Mouse (Mus musculus): ENCODE measurements around the gene Commd6. TPM values are rescaled to one million over a fixed set of nuclear protein-coding genes. Genes with fewer than 3 reads are reported as not detected.
A peak's percentile ranks its signal among the peaks of the same experiment; 100 is the strongest.

Gene Commd6
- polyA plus RNA-seq, 1 experiment from 2014 or later, result 91.8 TPM

DNA sequence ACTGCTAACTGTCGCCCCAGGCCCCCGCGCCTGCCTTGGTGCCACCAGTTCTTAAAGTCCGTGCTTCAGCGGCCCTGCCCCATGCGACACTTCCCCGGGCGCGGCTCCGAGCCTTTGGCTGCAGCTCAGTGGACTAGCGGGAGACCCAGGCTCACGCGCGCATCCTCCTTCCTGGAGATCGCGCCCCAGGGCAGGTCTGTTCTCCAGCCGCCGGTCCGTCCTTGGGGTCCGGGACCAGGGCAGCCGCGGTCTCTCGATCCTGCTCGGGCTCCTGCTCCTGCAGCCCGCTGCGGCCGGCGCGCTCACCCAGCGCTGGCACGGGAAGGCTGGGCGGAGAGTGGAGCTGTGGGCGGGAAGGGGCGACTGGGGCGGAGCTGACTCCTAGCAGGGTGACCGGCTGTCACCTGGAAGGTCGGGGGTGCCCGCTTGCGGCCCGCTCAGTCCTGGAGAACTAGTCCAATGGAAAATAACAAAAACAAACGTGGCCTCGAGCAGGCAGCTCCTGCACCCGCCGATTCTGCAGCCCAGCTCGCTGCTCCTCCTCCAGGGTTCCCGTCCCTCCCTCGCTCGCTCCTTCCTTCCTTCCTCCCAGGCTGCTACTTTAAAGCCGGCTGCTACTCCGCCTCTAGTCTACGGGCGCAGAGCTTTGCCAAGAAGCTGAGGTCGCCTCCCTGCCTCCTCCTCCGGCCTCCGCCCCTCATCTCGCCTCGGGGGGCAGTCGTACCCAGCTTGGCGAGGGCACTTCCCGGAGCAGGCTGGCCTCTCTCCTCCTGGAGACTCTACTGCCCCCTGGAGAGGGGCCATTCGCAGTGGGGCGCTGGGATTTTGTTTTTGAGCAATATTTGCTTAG, 31.7 kb downstream of the Commd6 start, which contains the start of gene Tbc1d4:
TSS of gene Tbc1d4 (minus strand) at position 673 of the 850 bp plus-strand sequence.
- no peaks in the 10 kb centered on the region for H3K27me3 ChIP-seq (ENCODE audit: control insufficient read depth, insufficient read depth, low read length)
- H3K27ac ChIP-seq (replicated peaks in 1 of 2; ENCODE audit: control insufficient read depth in 1 of 2, insufficient read depth in 1 of 2, low read depth in 2 of 2, low read length in 2 of 2), result peak within 1 kb of the TSS; percentile 94 to 95

GRCm38 (mm10) chr14:101607631-101608518, 32.6 kb downstream of the Commd6 start:
- Histone ChIP-seq H3K9ac (ENCODE audit: low read length) (peak overlapping the region; percentile 93), H3K4me3 (ENCODE audit: control insufficient read depth in 1 of 2, insufficient read depth in 1 of 2, low read depth in 1 of 2, low read length in 2 of 2) (peak overlapping the region; percentile 80 to 95), H3K27me3 (ENCODE audit: control insufficient read depth, insufficient read depth, low read length) (no peaks in the 10 kb centered on the region), H3K4me1 (ENCODE audit: control insufficient read depth in 2 of 2, insufficient read depth in 2 of 2, low read length in 2 of 2) (peaks cover 0 to 8% of the 10 kb centered on the region in 2 experiments; a peak in 1 of 4 replicates), H3K36me3 (ENCODE audit: control insufficient read depth, insufficient read depth, low read length) (no peaks in the 10 kb centered on the region), H3K27ac (replicated peaks in 1 of 2; ENCODE audit: control insufficient read depth in 1 of 2, insufficient read depth in 1 of 2, low read depth in 2 of 2, low read length in 2 of 2) (peak overlapping the region; percentile 94 to 95), H3K4me2 (ENCODE audit: low read length) (peak overlapping the region; percentile 93), H3K9me3 (ENCODE audit: control insufficient read depth, low read length) (no peaks in the 10 kb centered on the region)
- peak; percentile 41 for ATAC-seq (ENCODE audit: insufficient number of reproducible peaks, insufficient read depth, low FRiP score, low read depth)
- WGBS, result under 1% methylated on average over 61 of the region's 62 CpGs

More for the DNA sequence above, 31.7 kb downstream of the Commd6 start, which contains the start of gene Tbc1d4:
- H3K4me1 ChIP-seq (ENCODE audit: control insufficient read depth in 2 of 2, insufficient read depth in 2 of 2, low read length in 2 of 2), result peaks cover 0 to 8% of the 10 kb centered on the region in 2 experiments; a peak in 1 of 4 replicates
- no peaks in the 10 kb centered on the region for H3K36me3 ChIP-seq (ENCODE audit: control insufficient read depth, insufficient read depth, low read length)
- peak within 1 kb of the TSS; percentile 80 to 95 for H3K4me3 ChIP-seq (ENCODE audit: control insufficient read depth in 1 of 2, insufficient read depth in 1 of 2, low read depth in 1 of 2, low read length in 2 of 2)
- 1% methylated on average over 62 of the region's 62 CpGs for WGBS
- peak within 1 kb of the TSS; percentile 93 for H3K9ac ChIP-seq (ENCODE audit: low read length)
- H3K9me3 ChIP-seq (ENCODE audit: control insufficient read depth, low read length), result no peaks in the 10 kb centered on the region
- H3K4me2 ChIP-seq (ENCODE audit: low read length), result peak within 1 kb of the TSS; percentile 93
- ATAC-seq (ENCODE audit: insufficient number of reproducible peaks, insufficient read depth, low FRiP score, low read depth), result peak; percentile 89

DNA sequence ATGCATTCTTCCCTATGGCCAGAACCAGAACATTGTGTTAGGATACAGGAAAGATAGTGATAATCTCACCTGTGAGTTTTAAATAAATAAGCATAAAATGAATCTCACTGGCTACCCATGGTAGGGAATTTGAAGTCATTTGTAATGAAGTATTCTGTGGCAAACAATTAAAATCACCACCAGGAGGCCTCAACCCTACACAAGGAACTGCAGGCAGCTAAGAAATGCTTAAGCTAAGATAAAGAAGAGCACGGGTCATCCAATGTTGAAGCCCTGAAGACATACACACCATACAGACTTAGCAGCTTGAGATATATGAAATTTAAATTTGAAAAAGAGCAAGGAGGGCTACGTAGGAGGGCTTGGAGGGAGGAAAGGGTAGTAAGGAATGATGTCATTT, 34.6 kb downstream of the Commd6 start:
- Histone ChIP-seq H3K36me3 (ENCODE audit: control insufficient read depth, insufficient read depth, low read length) (no peaks in the 10 kb centered on the region), H3K4me1 (ENCODE audit: control insufficient read depth in 2 of 2, insufficient read depth in 2 of 2, low read length in 2 of 2) (peaks cover 0 to 13% of the 10 kb centered on the region in 2 experiments; a peak in 1 of 4 replicates), H3K27ac (replicated peaks in 1 of 2; ENCODE audit: control insufficient read depth in 1 of 2, insufficient read depth in 1 of 2, low read depth in 2 of 2, low read length in 2 of 2) (no peak overlapping the region), H3K4me2 (ENCODE audit: low read length) (peak overlapping the region; percentile 29; the same call in 1 of the 2 replicates), H3K4me3 (ENCODE audit: control insufficient read depth in 1 of 2, insufficient read depth in 1 of 2, low read depth in 1 of 2, low read length in 2 of 2) (no peak overlapping the region), H3K9ac (ENCODE audit: low read length) (no peak overlapping the region), H3K9me3 (ENCODE audit: control insufficient read depth, low read length) (no peaks in the 10 kb centered on the region), H3K27me3 (ENCODE audit: control insufficient read depth, insufficient read depth, low read length) (no peaks in the 10 kb centered on the region)
- WGBS, result 57% methylated on average over 2 of the region's 2 CpGs
- ATAC-seq (ENCODE audit: insufficient number of reproducible peaks, insufficient read depth, low FRiP score, low read depth), result no peak

- Histone ChIP-seq H3K36me3 (ENCODE audit: control insufficient read depth, insufficient read depth, low read length) (peaks cover 7% of the 10 kb centered on the region; the same call in 1 of the 2 replicates), H3K4me2 (ENCODE audit: low read length) (no peak overlapping the region), H3K9me3 (ENCODE audit: control insufficient read depth, low read length) (no peaks in the 10 kb centered on the region), H3K9ac (ENCODE audit: low read length) (no peak overlapping the region), H3K27me3 (ENCODE audit: control insufficient read depth, insufficient read depth, low read length) (no peaks in the 10 kb centered on the region), H3K27ac (replicated peaks in 1 of 2; ENCODE audit: control insufficient read depth in 1 of 2, insufficient read depth in 1 of 2, low read depth in 2 of 2, low read length in 2 of 2) (no peak overlapping the region), H3K4me3 (ENCODE audit: control insufficient read depth in 1 of 2, insufficient read depth in 1 of 2, low read depth in 1 of 2, low read length in 2 of 2) (no peak overlapping the region), H3K4me1 (ENCODE audit: control insufficient read depth in 2 of 2, insufficient read depth in 2 of 2, low read length in 2 of 2) (peaks cover 0 to 13% of the 10 kb centered on the region in 2 experiments; a peak in 1 of 4 replicates)
- ATAC-seq (ENCODE audit: insufficient number of reproducible peaks, insufficient read depth, low FRiP score, low read depth), result no peak
- WGBS, result 49% methylated on average over 3 of the region's 3 CpGs
Measured at GRCm38 (mm10) chr14:101602851-101603250, 37.6 kb downstream of the Commd6 start.

DNA sequence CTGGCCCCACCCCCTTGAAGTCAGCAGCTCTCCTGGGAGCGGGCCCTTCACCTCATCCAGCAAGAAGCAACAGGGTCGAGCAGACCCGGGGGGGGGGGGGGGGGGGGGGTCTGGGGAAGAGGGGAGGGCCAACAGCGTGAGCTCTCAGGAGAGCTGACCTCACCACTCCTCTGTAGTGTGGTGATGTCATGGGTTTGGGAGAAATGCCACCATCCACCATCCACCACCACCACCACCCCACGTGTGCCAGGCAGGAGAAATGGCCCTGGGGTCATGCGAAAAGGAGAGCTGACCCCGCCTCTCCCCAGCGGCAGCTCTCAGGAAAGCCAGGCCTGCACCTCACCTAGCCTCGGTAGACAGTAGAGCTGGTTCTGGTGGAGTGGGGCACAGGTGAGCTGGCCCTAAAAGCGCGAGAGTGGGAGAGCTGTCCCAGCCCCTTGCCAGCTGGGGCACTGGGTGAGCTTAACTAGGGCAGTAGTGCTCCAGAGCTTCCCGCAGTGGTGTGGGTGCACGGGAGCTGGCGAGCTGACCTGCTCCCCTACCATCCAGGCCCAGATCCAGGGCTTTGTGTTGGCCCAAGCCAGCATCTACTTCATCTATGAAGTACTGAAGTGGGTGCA, 43.3 kb downstream of the Commd6 start:
- Histone ChIP-seq H3K4me2 (ENCODE audit: low read length) (no peak overlapping the region), H3K4me3 (ENCODE audit: control insufficient read depth in 1 of 2, insufficient read depth in 1 of 2, low read depth in 1 of 2, low read length in 2 of 2) (no peak overlapping the region), H3K27me3 (ENCODE audit: control insufficient read depth, insufficient read depth, low read length) (no peaks in the 10 kb centered on the region), H3K4me1 (ENCODE audit: control insufficient read depth in 2 of 2, insufficient read depth in 2 of 2, low read length in 2 of 2) (peaks cover 2 to 5% of the 10 kb centered on the region in 2 experiments; a peak in 2 of 4 replicates), H3K27ac (replicated peaks in 1 of 2; ENCODE audit: control insufficient read depth in 1 of 2, insufficient read depth in 1 of 2, low read depth in 2 of 2, low read length in 2 of 2) (no peak overlapping the region), H3K9me3 (ENCODE audit: control insufficient read depth, low read length) (no peaks in the 10 kb centered on the region), H3K36me3 (ENCODE audit: control insufficient read depth, insufficient read depth, low read length) (peaks cover 7% of the 10 kb centered on the region; the same call in 1 of the 2 replicates), H3K9ac (ENCODE audit: low read length) (no peak overlapping the region)
- no peak for ATAC-seq (ENCODE audit: insufficient number of reproducible peaks, insufficient read depth, low FRiP score, low read depth)
- 83% methylated on average over 12 of the region's 14 CpGs for WGBS

GRCm38 (mm10) chr14:101596691-101597090, 43.8 kb downstream of the Commd6 start:
- Histone ChIP-seq H3K4me1 (ENCODE audit: control insufficient read depth in 2 of 2, insufficient read depth in 2 of 2, low read length in 2 of 2) (peaks cover 2 to 5% of the 10 kb centered on the region in 2 experiments; a peak in 2 of 4 replicates), H3K36me3 (ENCODE audit: control insufficient read depth, insufficient read depth, low read length) (peaks cover 7% of the 10 kb centered on the region; the same call in 1 of the 2 replicates), H3K9me3 (ENCODE audit: control insufficient read depth, low read length) (no peaks in the 10 kb centered on the region), H3K4me3 (ENCODE audit: control insufficient read depth in 1 of 2, insufficient read depth in 1 of 2, low read depth in 1 of 2, low read length in 2 of 2) (no peak overlapping the region), H3K27ac (replicated peaks in 1 of 2; ENCODE audit: control insufficient read depth in 1 of 2, insufficient read depth in 1 of 2, low read depth in 2 of 2, low read length in 2 of 2) (no peak overlapping the region), H3K4me2 (ENCODE audit: low read length) (no peak overlapping the region), H3K9ac (ENCODE audit: low read length) (no peak overlapping the region), H3K27me3 (ENCODE audit: control insufficient read depth, insufficient read depth, low read length) (no peaks in the 10 kb centered on the region)
- 93% methylated on average over 9 of the region's 9 CpGs for WGBS
- no peak for ATAC-seq (ENCODE audit: insufficient number of reproducible peaks, insufficient read depth, low FRiP score, low read depth)
